Mouse (Mus musculus) lung, postnatal 0 days (tissue): ENCODE data around the gene Robo1. TPM values are rescaled to one million over a fixed set of nuclear protein-coding genes. Genes with fewer than 3 reads are reported as not detected.

Experiments
- ATAC-seq: fragments of 200-750 bp; cut with Nextera tagmentation; 2 replicates; pipeline ENCODE4 v1.8.0; 2017; ENCODE audit warnings: moderate library complexity
- DNase-seq: peaks from one replicate; pipeline ENCODE4 v3.0.0-alpha.2; 2016; ENCODE audit warnings: low spot score
- H3K27ac ChIP-seq: fragments of 300-500 bp; sonication (generic); 2 replicates; pipeline ENCODE4 v1.5.1; 2014; ENCODE audit warnings: antibody characterized with exemption, mild to moderate bottlenecking, low read length, mixed read lengths
- H3K27me3 ChIP-seq: fragments of 300-500 bp; sonication (generic); replicated peaks from 2 replicates; pipeline ENCODE4 v1.6.1; 2014; ENCODE audit warnings: low read length, mixed read lengths; ENCODE audit not compliant: insufficient read depth
- H3K36me3 ChIP-seq: fragments of 300-500 bp; sonication (generic); 2 replicates; pipeline ENCODE4 v1.6.1; 2014; ENCODE audit warnings: low read length, mixed read lengths; ENCODE audit not compliant: insufficient read depth
- H3K4me1 ChIP-seq: fragments of 300-500 bp; sonication (generic); 2 replicates; pipeline ENCODE4 v1.6.1; 2014; ENCODE audit warnings: antibody characterized with exemption, low read depth, low read length, mixed read lengths; ENCODE audit not compliant: insufficient read depth
- H3K4me2 ChIP-seq: fragments of 300-500 bp; sonication (generic); replicated peaks from 2 replicates; pipeline ENCODE4 v1.6.1; 2014; ENCODE audit warnings: low read depth, mild to moderate bottlenecking, low read length, moderate library complexity, mixed read lengths
- H3K4me3 ChIP-seq: fragments of 300-500 bp; sonication (generic); 2 replicates; pipeline ENCODE4 v1.5.1; 2014; ENCODE audit warnings: low read depth, low read length
- H3K9ac ChIP-seq: fragments of 300-500 bp; sonication (generic); replicated peaks from 2 replicates; pipeline ENCODE4 v1.6.1; 2014; ENCODE audit warnings: low read depth, mild to moderate bottlenecking
- H3K9me3 ChIP-seq: fragments of 300-500 bp; sonication (generic); 2 replicates; pipeline ENCODE4 v1.6.1; 2016; ENCODE audit warnings: low read length, mixed read lengths
- CTCF ChIP-seq: IDR thresholded peaks from 2 replicates; pipeline ENCODE4 v1.5.1; 2016; ENCODE audit warnings: antibody characterized with exemption, mild to moderate bottlenecking
- EP300 ChIP-seq: IDR thresholded peaks from 2 replicates; pipeline ENCODE4 v1.6.1; 2016; ENCODE audit warnings: antibody characterized with exemption, mild to moderate bottlenecking, control low read depth
- WGBS: fragments of 180-500 bp; shearing (Covaris S2); extraction: QIAGEN DNeasy Blood & Tissue Kit; methylation state at CpG from one replicate; pipeline ENCODE4 v1.1.7; 2014; 5-methylcytosine and 5-hydroxymethylcytosine counted together
- polyA plus RNA-seq: library from polyadenylated mRNA; unstranded; fragments of >200 nt; fragmentation: Nextera tagmentation; extraction: Ambion mirVana; gene quantifications from 2 replicates; pipeline ENCODE4 v1.2.1, GENCODE M21; 2015

Gene Robo1
- polyA plus RNA-seq, 1 experiment from 2014 or later: 7.0 TPM

DNA sequence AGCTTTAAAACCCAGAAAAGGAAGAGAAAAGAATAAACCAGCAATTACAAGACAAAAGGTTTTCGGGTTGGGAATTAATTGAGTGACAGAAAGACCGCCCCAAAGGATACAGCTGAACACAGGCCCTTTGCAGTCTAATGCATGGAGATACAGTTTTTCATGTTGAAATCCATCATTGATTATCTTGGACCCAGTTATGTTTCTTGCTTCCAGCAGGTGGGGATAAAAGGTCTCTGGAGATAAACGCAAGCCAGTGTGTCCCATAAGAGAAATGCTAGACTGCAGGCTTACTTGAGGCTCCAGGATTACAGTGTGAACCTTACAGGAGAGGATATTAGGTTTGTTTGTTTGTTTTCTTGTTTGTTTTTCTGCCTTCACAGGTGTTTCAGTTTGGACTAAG is 383.8 kb downstream of the Robo1 start:
- H3K36me3 ChIP-seq: no peaks in the 10 kb centered on the region
- H3K4me3 ChIP-seq: no peak overlapping the region
- no peaks in the 10 kb centered on the region for H3K9me3 ChIP-seq
- H3K27me3 ChIP-seq: no peaks in the 10 kb centered on the region
- no peak for ATAC-seq
- no peak overlapping the region for H3K27ac ChIP-seq
- H3K9ac ChIP-seq: no peak overlapping the region
- no peak for TF ChIP-seq EP300
- peak; percentile 61 for TF ChIP-seq CTCF
- 58% methylated on average over 3 of the region's 3 CpGs for WGBS
- no peaks in the 10 kb centered on the region; the same call in 1 of the 2 replicates for H3K4me1 ChIP-seq
- no peak overlapping the region for H3K4me2 ChIP-seq
- peak; percentile 38 for DNase-seq

DNA sequence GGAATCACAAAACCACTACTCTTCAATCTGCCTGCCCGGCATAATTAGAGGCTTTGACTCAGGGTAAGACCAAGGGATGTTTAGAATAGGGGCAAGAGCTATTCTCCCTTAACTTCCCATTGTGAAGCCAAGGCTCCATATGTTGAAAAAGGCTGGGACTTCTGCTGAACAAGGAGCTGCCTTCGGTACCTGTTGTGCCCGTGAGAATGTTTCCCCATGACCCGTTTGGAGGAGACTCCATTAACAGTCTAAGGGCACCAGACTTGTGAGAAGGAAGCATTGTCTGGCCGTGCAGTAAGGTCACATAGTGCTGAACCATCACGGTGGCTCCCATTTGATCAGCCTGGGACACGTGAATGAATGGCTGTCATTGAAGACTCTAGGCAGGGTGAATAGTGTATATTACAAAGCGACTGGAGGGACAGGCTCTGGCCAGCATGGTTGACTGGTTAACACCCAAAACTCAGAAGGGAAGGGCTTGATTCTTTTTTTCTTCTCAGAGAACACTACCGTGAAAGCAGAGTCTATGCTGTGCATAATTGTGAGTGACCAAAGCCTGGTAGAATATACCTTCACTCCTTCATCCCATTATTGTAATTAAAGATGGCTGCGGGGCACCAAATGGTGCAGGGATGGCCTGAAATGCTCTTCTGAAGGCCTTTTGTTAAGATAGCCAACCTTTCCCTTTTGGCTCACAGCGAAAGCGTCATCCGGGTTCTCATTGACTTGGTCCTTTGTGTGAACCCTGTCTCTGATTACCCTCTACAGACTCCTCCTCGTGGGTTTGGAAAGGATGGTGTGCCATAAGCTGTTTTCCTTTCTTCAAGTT is 385.6 kb downstream of the Robo1 start:
- H3K9me3 ChIP-seq: no peaks in the 10 kb centered on the region
- no peaks in the 10 kb centered on the region for H3K27me3 ChIP-seq
- WGBS: 75% methylated on average over 14 of the region's 14 CpGs
- no peak for TF ChIP-seq EP300
- TF ChIP-seq CTCF: no peak
- no peaks in the 10 kb centered on the region; the same call in 1 of the 2 replicates for H3K4me1 ChIP-seq
- DNase-seq: no peak
- no peak overlapping the region for H3K9ac ChIP-seq
- H3K36me3 ChIP-seq: no peaks in the 10 kb centered on the region
- H3K4me3 ChIP-seq: no peak overlapping the region
- no peak for ATAC-seq
- no peak overlapping the region for H3K4me2 ChIP-seq
- no peak overlapping the region for H3K27ac ChIP-seq

DNA sequence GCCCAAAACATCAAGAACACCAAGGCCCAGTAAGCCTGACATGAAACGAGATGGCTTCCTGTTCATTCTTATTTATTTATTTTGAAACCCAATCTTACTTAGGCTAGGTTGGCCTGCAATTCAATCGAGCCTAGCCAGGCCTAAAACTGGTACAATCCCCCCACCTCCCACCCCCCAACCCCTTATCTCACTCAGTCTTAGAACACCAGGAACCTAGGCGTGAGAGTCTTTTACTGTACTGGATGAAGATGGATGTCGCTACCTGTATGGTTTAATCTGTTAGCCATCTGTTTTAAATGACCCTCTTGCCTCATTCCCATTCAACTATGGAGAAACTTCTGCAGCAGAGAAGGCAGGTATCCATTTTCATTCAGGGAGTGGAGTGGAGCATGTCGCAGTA is 386.7 kb downstream of the Robo1 start:
- Histone ChIP-seq H3K27ac (no peak overlapping the region), H3K4me1 (no peaks in the 10 kb centered on the region; the same call in 1 of the 2 replicates), H3K9me3 (no peaks in the 10 kb centered on the region), H3K27me3 (no peaks in the 10 kb centered on the region), H3K4me2 (no peak overlapping the region), H3K36me3 (no peaks in the 10 kb centered on the region), H3K9ac (no peak overlapping the region), H3K4me3 (no peak overlapping the region)
- 67% methylated on average over 5 of the region's 5 CpGs for WGBS
- DNase-seq (no peak), ATAC-seq (no peak)
- TF ChIP-seq EP300 (no peak), CTCF (no peak)

DNA sequence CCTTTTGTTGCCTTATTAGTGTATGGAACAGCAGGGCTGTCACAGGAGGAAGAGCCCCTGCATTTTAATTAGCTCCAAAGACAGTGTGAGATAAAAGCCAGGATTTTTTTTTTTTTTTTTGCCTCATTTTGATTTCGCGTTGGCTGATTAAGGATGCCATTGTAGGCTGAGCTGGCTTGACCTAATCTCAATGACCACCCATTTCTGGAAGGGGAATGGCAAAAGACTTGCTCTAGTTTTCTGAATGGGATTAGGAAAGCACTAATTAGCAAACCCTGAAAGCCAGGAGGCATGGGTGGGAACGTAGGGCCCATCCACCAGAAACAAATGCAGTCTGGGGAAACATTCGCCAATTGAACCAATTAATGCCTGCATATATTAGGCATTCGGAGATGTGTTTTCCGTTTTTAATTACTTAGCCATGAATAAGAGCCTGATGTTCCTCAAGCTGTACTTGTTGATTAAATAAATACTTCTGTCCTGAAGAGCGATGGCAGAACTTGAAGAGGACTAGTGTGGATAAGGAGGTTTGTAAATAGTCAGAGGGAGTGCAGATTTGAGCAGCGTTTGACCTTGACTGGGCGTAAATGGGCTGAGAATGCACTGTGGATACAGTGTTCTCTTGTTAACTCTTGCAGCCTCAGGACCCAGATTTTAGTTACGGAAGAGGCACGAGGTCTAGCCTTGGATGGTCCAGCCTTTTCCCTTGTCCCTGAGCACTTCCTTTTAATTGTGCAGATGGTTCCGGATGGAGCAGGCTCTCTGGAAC is 391.3 kb downstream of the Robo1 start:
- Histone ChIP-seq H3K27me3 (no peaks in the 10 kb centered on the region), H3K4me3 (no peak overlapping the region), H3K4me2 (no peak overlapping the region), H3K36me3 (no peaks in the 10 kb centered on the region), H3K9ac (no peak overlapping the region), H3K27ac (no peak overlapping the region), H3K4me1 (no peaks in the 10 kb centered on the region; the same call in 1 of the 2 replicates), H3K9me3 (no peaks in the 10 kb centered on the region)
- TF ChIP-seq CTCF (no peak), EP300 (no peak)
- no peak for ATAC-seq
- WGBS: 54% methylated on average over 12 of the region's 12 CpGs
- no peak for DNase-seq

DNA sequence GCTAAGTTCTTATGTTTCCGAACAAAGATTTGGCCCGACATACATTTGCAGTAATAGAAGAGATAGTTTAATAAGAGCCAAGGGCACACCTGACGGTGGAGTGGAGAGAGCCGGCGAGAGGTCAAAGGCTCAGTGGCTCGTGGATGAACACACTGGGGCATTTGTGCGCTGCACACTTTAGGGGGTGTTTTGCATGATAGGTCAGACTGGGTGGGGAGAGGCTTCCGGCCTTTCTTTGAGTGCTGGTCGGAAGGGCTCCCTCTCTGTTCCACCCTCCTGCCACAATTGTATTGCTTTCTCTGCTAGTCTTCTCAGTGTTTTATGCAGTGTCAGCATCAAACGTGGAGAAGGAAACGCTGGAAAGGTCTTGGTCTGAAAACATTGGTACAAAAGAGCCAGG is 392.2 kb downstream of the Robo1 start:
- DNase-seq (no peak), ATAC-seq (no peak)
- Histone ChIP-seq H3K4me2 (no peak overlapping the region), H3K4me3 (no peak overlapping the region), H3K36me3 (no peaks in the 10 kb centered on the region), H3K9me3 (no peaks in the 10 kb centered on the region), H3K9ac (no peak overlapping the region), H3K4me1 (no peaks in the 10 kb centered on the region; the same call in 1 of the 2 replicates), H3K27me3 (no peaks in the 10 kb centered on the region), H3K27ac (no peak overlapping the region)
- 87% methylated on average over 11 of the region's 11 CpGs for WGBS
- no peak for TF ChIP-seq EP300
- TF ChIP-seq CTCF: no peak

DNA sequence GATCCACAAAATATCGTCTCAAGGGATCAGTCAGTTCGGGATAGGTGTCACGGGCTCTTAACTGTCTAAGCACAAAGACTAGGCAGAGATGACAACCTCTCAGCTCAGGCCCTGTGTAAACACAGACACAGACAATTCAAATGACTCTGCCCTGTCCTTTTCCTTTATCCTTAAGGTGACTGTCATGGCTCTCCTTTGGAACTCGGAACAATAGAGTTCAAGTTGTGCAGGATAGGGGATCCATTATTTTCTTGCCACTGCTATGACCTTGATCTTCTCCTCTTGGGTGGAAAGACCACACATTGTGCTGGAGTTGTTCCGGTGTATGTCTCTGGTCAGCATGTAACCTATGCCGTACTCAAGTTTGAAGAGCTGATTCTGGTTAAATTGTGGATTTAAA is 395.4 kb downstream of the Robo1 start:
- TF ChIP-seq EP300 (no peak), CTCF (no peak)
- Histone ChIP-seq H3K4me2 (no peak overlapping the region), H3K27me3 (no peaks in the 10 kb centered on the region), H3K9ac (no peak overlapping the region), H3K27ac (no peak overlapping the region), H3K4me3 (no peak overlapping the region), H3K4me1 (no peaks in the 10 kb centered on the region), H3K9me3 (no peaks in the 10 kb centered on the region), H3K36me3 (no peaks in the 10 kb centered on the region)
- WGBS: 76% methylated on average over 6 of the region's 6 CpGs
- ATAC-seq: no peak
- DNase-seq: no peak
